Mouse (Mus musculus) spleen, adult 2 months (tissue): Measurements from ENCODE around the gene Dnajc22. TPM values are rescaled to one million over a fixed set of nuclear protein-coding genes. Genes with fewer than 3 reads are reported as not detected.

Experiments
- DNase-seq, 2 experiments: peaks; one replicate each; pipeline versions ENCODE4 v3.0.0 to v3.0.0-alpha.2; 2012 to 2021; ENCODE audit warnings: low spot score in 2 of 2, low read depth in 1 of 2
- H3K27ac ChIP-seq: fragments of 200-500 bp; 2 replicates; pipeline ENCODE4 v1.5.1; 2012; ENCODE audit warnings: low read length, inconsistent platforms; ENCODE audit not compliant: insufficient read depth
- H3K27me3 ChIP-seq: fragments of 200-500 bp; 2 replicates; pipeline ENCODE4 v1.6.1; 2012; ENCODE audit warnings: mild to moderate bottlenecking, moderate library complexity, low read length, inconsistent platforms; ENCODE audit not compliant: control insufficient read depth, insufficient read depth
- H3K36me3 ChIP-seq: fragments of 200-500 bp; 2 replicates; pipeline ENCODE4 v1.6.1; 2012; ENCODE audit warnings: mild to moderate bottlenecking, low read length, inconsistent platforms; ENCODE audit not compliant: control insufficient read depth, insufficient read depth
- H3K4me1 ChIP-seq: fragments of 200-500 bp; 2 replicates; pipeline ENCODE4 v1.6.1; 2011; ENCODE audit warnings: inconsistent platforms; ENCODE audit not compliant: control insufficient read depth, insufficient read depth, insufficient read length
- H3K4me3 ChIP-seq: fragments of 200-500 bp; 2 replicates; pipeline ENCODE4 v1.5.1; 2011; ENCODE audit warnings: mild to moderate bottlenecking, inconsistent platforms; ENCODE audit not compliant: insufficient read depth, insufficient read length; ENCODE audit errors: extremely low read depth
- CTCF ChIP-seq: fragments of 200-500 bp; IDR thresholded peaks from 2 replicates; pipeline ENCODE4 v1.5.1; 2011; ENCODE audit warnings: mild to moderate bottlenecking, inconsistent platforms; ENCODE audit not compliant: insufficient read depth, insufficient read length, insufficient replicate concordance; ENCODE audit errors: extremely low read depth
- POLR2A ChIP-seq: fragments of 200-500 bp; IDR thresholded peaks from 2 replicates; pipeline ENCODE4 v1.6.1; 2011; ENCODE audit warnings: low read depth, low read length, inconsistent platforms
- WGBS: fragments of 180-500 bp; shearing (Covaris S2); methylation state at CpG from one replicate; pipeline ENCODE4 v1.1.7; 2018; 5-methylcytosine and 5-hydroxymethylcytosine counted together
- polyA plus RNA-seq: library from polyadenylated mRNA; depleted of rRNA; stranded (reverse); fragments of >200 nt; gene quantifications from 2 replicates; pipeline ENCODE4 v1.2.3, GENCODE M21; 2012

The Dnajc22 gene
- polyA plus RNA-seq, 1 experiment: 0.35 TPM

- no peak for DNase-seq
- Histone ChIP-seq H3K27me3 (no peaks in the 10 kb centered on the region), H3K4me1 (peaks cover 6% of the 10 kb centered on the region), H3K27ac (no peak overlapping the region), H3K4me3 (no peak overlapping the region), H3K36me3 (no peaks in the 10 kb centered on the region)
- 95% methylated on average over 15 of the region's 15 CpGs for WGBS
- TF ChIP-seq CTCF (no peak), POLR2A (no peak)
These were observed 14.6 kb upstream of the Dnajc22 start for GRCm38 (mm10) chr15:99078181-99078910.

GRCm38 (mm10) chr15:99079804-99080203 lies 13.2 kb upstream of the Dnajc22 start:
- TF ChIP-seq POLR2A: no peak
- TF ChIP-seq CTCF: no peak
- WGBS: 73% methylated on average over 3 of the region's 3 CpGs

GRCm38 (mm10) chr15:99082322-99082721 lies 10.6 kb upstream of the Dnajc22 start:
- Histone ChIP-seq H3K27ac (no peak overlapping the region), H3K27me3 (peaks cover 5% of the 10 kb centered on the region), H3K36me3 (no peaks in the 10 kb centered on the region), H3K4me1 (peaks cover 1% of the 10 kb centered on the region; the same call in 1 of the 2 replicates), H3K4me3 (no peak overlapping the region)
- no peak for TF ChIP-seq POLR2A
- TF ChIP-seq CTCF: no peak
- DNase-seq: no peak
- 96% methylated on average over 12 of the region's 12 CpGs for WGBS

More at GRCm38 (mm10) chr15:99079804-99080203, 13.2 kb upstream of the Dnajc22 start:
- peaks cover 3% of the 10 kb centered on the region for H3K4me1 ChIP-seq
- no peak for DNase-seq
- no peaks in the 10 kb centered on the region for H3K36me3 ChIP-seq
- H3K27me3 ChIP-seq: no peaks in the 10 kb centered on the region
- no peak overlapping the region for H3K4me3 ChIP-seq
- no peak overlapping the region for H3K27ac ChIP-seq

GRCm38 (mm10) chr15:99082840-99083239 lies 10.1 kb upstream of the Dnajc22 start:
- no peak overlapping the region for H3K27ac ChIP-seq
- no peak overlapping the region for H3K4me3 ChIP-seq
- DNase-seq: no peak
- WGBS: 94% methylated on average over 16 of the region's 16 CpGs
- H3K4me1 ChIP-seq: peaks cover 4% of the 10 kb centered on the region; the same call in 1 of the 2 replicates
- no peaks in the 10 kb centered on the region for H3K36me3 ChIP-seq
- peaks cover 10% of the 10 kb centered on the region for H3K27me3 ChIP-seq
- TF ChIP-seq POLR2A: no peak
- TF ChIP-seq CTCF: no peak

GRCm38 (mm10) chr15:99083258-99083657 lies 9.7 kb upstream of the Dnajc22 start:
- TF ChIP-seq POLR2A (no peak), CTCF (peak; percentile 43; the same call in 1 of the 2 replicates)
- Histone ChIP-seq H3K27me3 (peaks cover 14% of the 10 kb centered on the region), H3K4me3 (no peak overlapping the region), H3K36me3 (no peaks in the 10 kb centered on the region), H3K4me1 (peaks cover 4% of the 10 kb centered on the region; the same call in 1 of the 2 replicates), H3K27ac (no peak overlapping the region)
- 67% methylated on average over 9 of the region's 9 CpGs for WGBS
- peak in 1 of 2 experiments; percentile 34 for DNase-seq

- TF ChIP-seq CTCF (no peak), POLR2A (no peak)
- H3K4me1 ChIP-seq: peaks cover 4% of the 10 kb centered on the region; the same call in 1 of the 2 replicates
- H3K27me3 ChIP-seq: peaks cover 16% of the 10 kb centered on the region
- H3K4me3 ChIP-seq: no peak overlapping the region
- H3K36me3 ChIP-seq: no peaks in the 10 kb centered on the region
- WGBS: 31% methylated on average over 11 of the region's 11 CpGs
- DNase-seq: no peak
- H3K27ac ChIP-seq: no peak overlapping the region
These were observed 9.0 kb upstream of the Dnajc22 start for GRCm38 (mm10) chr15:99083867-99084557.
